Mouse (Mus musculus) lung, postnatal 0 days (tissue): ENCODE measurements around the gene Cox14. TPM values are rescaled to one million over a fixed set of nuclear protein-coding genes. Genes with fewer than 3 reads are reported as not detected.

Source experiments
- ATAC-seq: fragments of 200-750 bp; cut with Nextera tagmentation; 2 replicates; pipeline ENCODE4 v1.8.0; 2017; ENCODE audit warnings: moderate library complexity
- DNase-seq: peaks from one replicate; pipeline ENCODE4 v3.0.0-alpha.2; 2016; ENCODE audit warnings: low spot score
- H3K27ac ChIP-seq: fragments of 300-500 bp; sonication (generic); 2 replicates; pipeline ENCODE4 v1.5.1; 2014; ENCODE audit warnings: antibody characterized with exemption, mild to moderate bottlenecking, low read length, mixed read lengths
- H3K27me3 ChIP-seq: fragments of 300-500 bp; sonication (generic); replicated peaks from 2 replicates; pipeline ENCODE4 v1.6.1; 2014; ENCODE audit warnings: low read length, mixed read lengths; ENCODE audit not compliant: insufficient read depth
- H3K36me3 ChIP-seq: fragments of 300-500 bp; sonication (generic); 2 replicates; pipeline ENCODE4 v1.6.1; 2014; ENCODE audit warnings: low read length, mixed read lengths; ENCODE audit not compliant: insufficient read depth
- H3K4me1 ChIP-seq: fragments of 300-500 bp; sonication (generic); 2 replicates; pipeline ENCODE4 v1.6.1; 2014; ENCODE audit warnings: antibody characterized with exemption, low read depth, low read length, mixed read lengths; ENCODE audit not compliant: insufficient read depth
- H3K4me2 ChIP-seq: fragments of 300-500 bp; sonication (generic); replicated peaks from 2 replicates; pipeline ENCODE4 v1.6.1; 2014; ENCODE audit warnings: low read depth, mild to moderate bottlenecking, low read length, moderate library complexity, mixed read lengths
- H3K4me3 ChIP-seq: fragments of 300-500 bp; sonication (generic); 2 replicates; pipeline ENCODE4 v1.5.1; 2014; ENCODE audit warnings: low read depth, low read length
- H3K9ac ChIP-seq: fragments of 300-500 bp; sonication (generic); replicated peaks from 2 replicates; pipeline ENCODE4 v1.6.1; 2014; ENCODE audit warnings: low read depth, mild to moderate bottlenecking
- H3K9me3 ChIP-seq: fragments of 300-500 bp; sonication (generic); 2 replicates; pipeline ENCODE4 v1.6.1; 2016; ENCODE audit warnings: low read length, mixed read lengths
- CTCF ChIP-seq: IDR thresholded peaks from 2 replicates; pipeline ENCODE4 v1.5.1; 2016; ENCODE audit warnings: antibody characterized with exemption, mild to moderate bottlenecking
- EP300 ChIP-seq: IDR thresholded peaks from 2 replicates; pipeline ENCODE4 v1.6.1; 2016; ENCODE audit warnings: antibody characterized with exemption, mild to moderate bottlenecking, control low read depth
- WGBS: fragments of 180-500 bp; shearing (Covaris S2); extraction: QIAGEN DNeasy Blood & Tissue Kit; methylation state at CpG from one replicate; pipeline ENCODE4 v1.1.7; 2014; 5-methylcytosine and 5-hydroxymethylcytosine counted together
- polyA plus RNA-seq: library from polyadenylated mRNA; unstranded; fragments of >200 nt; fragmentation: Nextera tagmentation; extraction: Ambion mirVana; gene quantifications from 2 replicates; pipeline ENCODE4 v1.2.1, GENCODE M21; 2015

Cox14 gene
- polyA plus RNA-seq, 1 experiment from 2014 or later = 197 TPM

DNA sequence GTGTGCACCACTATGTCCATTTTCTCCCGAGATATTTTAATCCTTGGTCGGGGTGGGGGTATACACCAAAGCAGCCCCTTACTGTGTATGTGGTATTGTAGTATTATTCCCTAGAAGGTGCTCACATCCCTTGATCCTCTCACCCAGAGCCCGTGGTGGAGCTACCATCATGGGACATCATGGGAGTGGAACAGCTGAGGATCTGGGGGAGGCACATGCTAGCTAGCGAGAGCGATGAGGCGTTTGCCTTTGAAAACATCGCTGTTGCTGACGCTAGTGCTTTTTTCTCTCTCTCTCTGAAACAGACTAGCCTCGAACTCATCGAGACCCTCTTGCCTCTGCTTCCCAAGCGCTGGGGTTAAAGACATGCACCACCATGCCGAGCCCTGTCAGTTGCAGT, 8.6 kb upstream of the Cox14 start:
- Histone ChIP-seq H3K9me3 (no peaks in the 10 kb centered on the region), H3K4me1 (no peaks in the 10 kb centered on the region), H3K27ac (no peak overlapping the region), H3K36me3 (0 out of 2 replicates have a peak, but pooled peaks cover 5% of the 10 kb centered on the region), H3K27me3 (no peaks in the 10 kb centered on the region), H3K4me2 (no peak overlapping the region), H3K9ac (no peak overlapping the region), H3K4me3 (no peak overlapping the region)
- ATAC-seq (no peak), DNase-seq (no peak)
- WGBS = 88% methylated on average over 11 of the region's 12 CpGs
- no peak for TF ChIP-seq EP300
- no peak for TF ChIP-seq CTCF

DNA sequence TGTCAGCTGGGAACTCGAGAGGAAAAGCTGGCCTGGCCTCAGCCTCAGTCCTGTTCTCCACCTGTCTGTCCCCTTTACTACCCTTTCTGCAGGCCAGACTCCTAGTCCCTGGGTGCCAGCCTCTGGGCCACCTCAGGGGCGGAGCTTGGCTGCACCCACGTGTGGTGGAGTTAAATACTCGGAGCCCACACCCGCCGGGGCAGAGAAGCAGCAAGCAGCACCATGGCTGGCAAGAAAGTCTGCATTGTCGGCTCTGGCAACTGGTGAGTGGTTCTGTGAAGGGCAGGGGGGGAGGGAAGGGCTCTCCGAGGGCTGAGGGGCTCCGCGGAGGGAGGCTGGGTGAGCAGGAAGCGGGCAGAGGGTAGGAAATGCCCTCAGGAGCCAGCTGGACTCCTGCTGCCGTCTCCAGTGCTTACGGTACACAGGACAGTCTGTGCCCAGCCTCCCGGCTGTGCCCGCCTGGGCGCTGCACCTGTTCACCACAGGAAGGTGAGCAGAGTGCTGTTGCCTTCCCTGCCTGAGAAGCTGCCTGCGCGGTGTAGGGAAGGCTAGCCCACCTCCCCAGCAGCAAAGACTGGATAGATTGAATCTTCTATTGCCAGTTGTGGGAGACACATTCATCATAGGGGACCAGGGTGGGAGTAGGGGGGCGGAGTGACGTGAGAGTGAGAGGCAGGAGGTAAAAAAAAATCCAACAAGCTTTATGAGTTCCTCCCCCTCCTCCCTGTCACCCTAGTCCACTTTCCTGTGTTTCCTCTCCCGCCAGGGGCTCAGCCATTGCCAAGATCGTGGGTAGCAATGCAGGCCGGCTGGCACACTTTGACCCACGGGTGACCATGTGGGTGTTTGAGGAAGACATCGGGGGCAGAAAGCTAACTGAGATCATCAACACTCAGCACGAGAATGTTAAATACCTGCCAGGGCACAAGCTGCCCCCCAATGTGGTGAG, 7.8 kb upstream of the Cox14 start, which contains the start of gene Gpd1:
Gpd1 (plus strand) TSS at position 130 of the 949 bp plus-strand sequence.
- H3K36me3 ChIP-seq = no peaks in the 10 kb centered on the region
- H3K27ac ChIP-seq = peak within 1 kb of the TSS; percentile 26
- 47% methylated on average over 23 of the region's 26 CpGs for WGBS
- no peaks in the 10 kb centered on the region for H3K9me3 ChIP-seq
- ATAC-seq (peak; percentile 69), DNase-seq (peak; percentile 47)
- no peak for TF ChIP-seq EP300
- no peak for TF ChIP-seq CTCF
- no peak within 1 kb of the TSS for H3K9ac ChIP-seq
- no peaks in the 10 kb centered on the region for H3K4me1 ChIP-seq
- peak within 1 kb of the TSS; percentile 45 for H3K4me2 ChIP-seq
- no peaks in the 10 kb centered on the region for H3K27me3 ChIP-seq
- H3K4me3 ChIP-seq = 0 out of 2 replicates have a peak within 1 kb of the TSS, but pooled peaks have one; percentile 3

DNA sequence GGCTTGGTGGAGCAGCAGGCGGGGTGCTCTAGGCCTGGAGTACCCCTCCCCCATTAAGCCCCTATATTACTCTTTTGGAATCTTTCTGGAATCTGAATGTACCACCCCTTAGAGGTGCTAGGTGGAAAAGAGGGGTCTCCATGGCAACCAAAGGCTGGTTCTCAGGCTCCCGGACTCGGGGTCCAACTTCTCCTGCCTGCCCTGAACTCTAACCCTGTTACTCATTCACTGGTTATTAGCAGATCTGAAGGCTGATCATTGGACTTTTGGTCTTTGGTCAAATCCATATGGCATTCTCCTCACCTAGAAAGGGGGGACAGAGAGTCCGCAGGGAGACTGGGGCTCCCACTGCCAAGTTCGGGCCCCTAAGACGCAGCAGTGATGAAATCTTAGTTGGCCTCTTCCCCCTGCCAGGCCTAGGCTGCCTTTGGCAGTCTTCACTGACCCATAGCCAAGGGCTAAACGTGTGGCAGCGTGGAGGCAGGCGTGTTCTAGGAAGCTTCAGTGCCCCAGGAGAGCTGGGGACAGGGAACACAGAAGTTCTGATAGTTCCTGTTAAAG, 6.9 kb upstream of the Cox14 start:
- 78% methylated on average over 9 of the region's 9 CpGs for WGBS
- Histone ChIP-seq H3K27ac (no peak overlapping the region), H3K4me3 (no peak overlapping the region), H3K4me1 (no peaks in the 10 kb centered on the region), H3K4me2 (no peak overlapping the region), H3K27me3 (no peaks in the 10 kb centered on the region), H3K9me3 (no peaks in the 10 kb centered on the region), H3K36me3 (no peaks in the 10 kb centered on the region), H3K9ac (no peak overlapping the region)
- TF ChIP-seq CTCF (no peak), EP300 (no peak)
- ATAC-seq (no peak), DNase-seq (no peak)

DNA sequence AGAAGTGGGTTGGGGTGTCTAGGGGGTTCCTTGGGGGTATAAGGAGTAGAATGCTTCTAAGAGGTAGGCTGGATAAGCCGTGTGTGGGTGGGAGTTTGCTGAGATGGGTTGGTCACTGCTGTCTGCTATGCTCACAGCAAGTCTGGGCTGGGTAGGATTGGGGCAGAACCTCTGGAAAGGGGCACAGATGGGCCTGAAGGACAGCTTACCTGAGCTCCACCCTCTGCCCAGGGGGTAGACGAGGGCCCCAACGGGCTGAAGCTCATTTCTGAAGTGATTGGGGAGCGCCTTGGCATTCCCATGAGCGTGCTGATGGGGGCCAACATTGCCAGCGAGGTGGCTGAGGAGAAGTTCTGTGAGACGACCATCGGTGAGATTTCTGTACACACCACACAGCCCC, 5.6 kb upstream of the Cox14 start:
- no peak overlapping the region for H3K4me3 ChIP-seq
- H3K9me3 ChIP-seq = no peaks in the 10 kb centered on the region
- H3K4me1 ChIP-seq = 0 out of 2 replicates have a peak, but pooled peaks cover 8% of the 10 kb centered on the region
- ATAC-seq (no peak), DNase-seq (no peak)
- H3K27ac ChIP-seq = no peak overlapping the region
- no peak for TF ChIP-seq EP300
- no peak for TF ChIP-seq CTCF
- no peak overlapping the region for H3K9ac ChIP-seq
- no peak overlapping the region for H3K4me2 ChIP-seq
- H3K36me3 ChIP-seq = no peaks in the 10 kb centered on the region
- H3K27me3 ChIP-seq = no peaks in the 10 kb centered on the region
- 79% methylated on average over 8 of the region's 8 CpGs for WGBS

DNA sequence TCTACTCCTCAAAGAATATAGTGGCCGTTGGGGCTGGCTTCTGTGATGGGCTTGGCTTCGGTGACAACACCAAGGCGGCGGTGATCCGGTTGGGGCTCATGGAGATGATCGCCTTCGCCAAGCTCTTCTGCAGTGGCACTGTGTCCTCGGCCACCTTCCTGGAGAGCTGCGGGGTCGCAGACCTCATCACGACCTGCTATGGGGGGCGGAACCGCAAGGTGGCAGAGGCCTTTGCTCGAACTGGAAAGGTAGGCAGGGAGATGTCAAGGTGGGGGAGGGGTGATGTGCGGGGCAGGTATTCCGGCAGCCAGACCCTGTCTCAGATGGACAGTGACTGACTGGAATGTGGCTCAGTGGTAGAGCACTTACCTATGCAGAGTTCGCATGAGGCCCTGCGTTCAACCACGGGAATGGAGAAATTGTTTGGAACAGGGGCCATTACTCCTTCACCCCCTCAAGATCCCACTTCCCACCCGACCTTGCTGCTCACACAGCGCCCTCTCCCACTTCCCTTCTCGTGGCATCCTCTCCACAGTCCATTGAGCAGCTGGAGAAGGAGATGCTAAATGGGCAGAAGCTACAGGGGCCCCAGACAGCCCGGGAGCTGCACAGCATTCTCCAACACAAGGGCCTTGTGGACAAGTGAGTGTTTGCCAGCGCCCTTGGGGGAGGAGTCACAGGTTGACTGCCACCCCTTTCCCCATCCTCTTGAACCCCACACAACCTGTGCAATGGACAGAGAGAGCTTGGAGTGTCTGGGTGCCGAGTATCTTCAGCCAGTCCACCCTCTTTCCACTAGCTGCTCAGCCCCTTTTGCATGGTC, 3.3 kb upstream of the Cox14 start:
- no peak for ATAC-seq
- TF ChIP-seq EP300 (no peak), CTCF (no peak)
- 0 out of 2 replicates have a peak, but pooled peaks cover 8% of the 10 kb centered on the region for H3K4me1 ChIP-seq
- 73% methylated on average over 24 of the region's 25 CpGs for WGBS
- no peaks in the 10 kb centered on the region for H3K9me3 ChIP-seq
- no peak overlapping the region for H3K9ac ChIP-seq
- no peak for DNase-seq
- H3K4me3 ChIP-seq = no peak overlapping the region
- no peak overlapping the region for H3K27ac ChIP-seq
- no peak overlapping the region for H3K4me2 ChIP-seq
- no peaks in the 10 kb centered on the region for H3K36me3 ChIP-seq
- H3K27me3 ChIP-seq = no peaks in the 10 kb centered on the region

DNA sequence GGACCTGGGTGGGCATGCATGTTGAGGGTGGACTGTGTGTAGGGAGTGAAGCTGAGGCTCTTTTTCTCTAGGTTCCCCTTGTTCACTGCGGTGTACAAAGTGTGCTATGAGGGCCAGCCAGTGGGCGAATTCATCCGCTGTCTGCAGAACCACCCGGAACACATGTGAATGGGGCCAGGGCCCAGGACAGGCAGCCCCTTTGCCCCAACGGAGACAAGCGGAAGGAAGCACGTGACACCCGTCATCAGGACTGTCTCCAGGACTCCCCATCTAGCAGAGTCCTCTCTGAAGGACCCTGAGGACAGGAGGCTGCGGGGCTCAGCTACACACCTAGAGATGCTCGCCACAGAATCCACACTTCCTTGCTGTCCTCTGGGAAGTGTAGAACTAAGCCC, 2.3 kb upstream of the Cox14 start:
- Histone ChIP-seq H3K36me3 (no peaks in the 10 kb centered on the region), H3K4me3 (no peak overlapping the region), H3K4me2 (no peak overlapping the region), H3K9me3 (no peaks in the 10 kb centered on the region), H3K4me1 (0 out of 2 replicates have a peak, but pooled peaks cover 8% of the 10 kb centered on the region), H3K27me3 (no peaks in the 10 kb centered on the region), H3K9ac (no peak overlapping the region), H3K27ac (peak overlapping the region; percentile 80)
- 52% methylated on average over 10 of the region's 10 CpGs for WGBS
- TF ChIP-seq EP300 (no peak), CTCF (no peak)
- ATAC-seq = no peak
- DNase-seq = no peak
